Mouse (Mus musculus) heart, embryonic 10.5 days (tissue): ENCODE measurements around the gene Zfp654. TPM values are rescaled to one million over a fixed set of nuclear protein-coding genes. Genes with fewer than 3 reads are reported as not detected.
A peak's percentile ranks its signal among the peaks of the same experiment; 100 is the strongest.

Experiments used
- DNase-seq: peaks from one replicate; pipeline ENCODE4 v3.0.0-alpha.2; 2017; ENCODE audit warnings: low spot score
- H3K27ac ChIP-seq: fragments of 300-500 bp; sonication (generic); 2 replicates; pipeline ENCODE4 v1.5.1; 2016; ENCODE audit warnings: mild to moderate bottlenecking
- H3K27me3 ChIP-seq: fragments of 300-500 bp; sonication (generic); 2 replicates; pipeline ENCODE4 v1.6.1; 2016; ENCODE audit warnings: mild to moderate bottlenecking; ENCODE audit not compliant: poor library complexity, insufficient read depth, severe bottlenecking
- H3K36me3 ChIP-seq: fragments of 300-500 bp; sonication (generic); 2 replicates; pipeline ENCODE4 v1.6.1; 2016; ENCODE audit warnings: mild to moderate bottlenecking, moderate library complexity
- H3K4me1 ChIP-seq: fragments of 300-500 bp; sonication (generic); 2 replicates; pipeline ENCODE4 v1.6.1; 2016; ENCODE audit warnings: mild to moderate bottlenecking
- H3K4me3 ChIP-seq: fragments of 300-500 bp; sonication (generic); 2 replicates; pipeline ENCODE4 v1.5.1; 2016; ENCODE audit warnings: mild to moderate bottlenecking, moderate library complexity
- H3K9me3 ChIP-seq: fragments of 300-500 bp; sonication (generic); 2 replicates; pipeline ENCODE4 v1.6.1; 2016; ENCODE audit warnings: mild to moderate bottlenecking, moderate library complexity
- WGBS: fragments of 180-500 bp; shearing (Covaris S2); methylation state at CpG from one replicate; pipeline ENCODE4 v1.1.7; 2016; 5-methylcytosine and 5-hydroxymethylcytosine counted together
- polyA plus RNA-seq: library from polyadenylated mRNA; unstranded; fragments of >200 nt; fragmentation: Nextera tagmentation; extraction: Ambion mirVana; gene quantifications from 2 replicates; pipeline ENCODE4 v1.2.1, GENCODE M21; 2016

The Zfp654 gene
- 6.6 and 7.0 TPM in 2 replicates for polyA plus RNA-seq

- Histone ChIP-seq H3K4me1 (peaks cover 7% of the 10 kb centered on the region; the same call in 1 of the 2 replicates), H3K27ac (peak within 1 kb of the TSS; percentile 98), H3K36me3 (peaks cover 22% of the 10 kb centered on the region), H3K27me3 (no peaks in the 10 kb centered on the region), H3K4me3 (peak within 1 kb of the TSS; percentile 98), H3K9me3 (no peaks in the 10 kb centered on the region)
- peak; percentile 100 for DNase-seq
- under 1% methylated on average over 66 of the region's 85 CpGs for WGBS
Measured at GRCm38 (mm10) chr16:64851563-64852362, at the start of gene Zfp654, which contains the start of gene Cggbp1. Zfp654 (minus strand) TSS chr16:64851652. Cggbp1 (plus strand) TSS chr16:64851996.

- no peaks in the 10 kb centered on the region for H3K4me1 ChIP-seq
- H3K27ac ChIP-seq = no peak overlapping the region
- H3K9me3 ChIP-seq = no peaks in the 10 kb centered on the region
- 69% methylated on average over 2 of the region's 2 CpGs for WGBS
- H3K36me3 ChIP-seq = no peaks in the 10 kb centered on the region
- H3K4me3 ChIP-seq = no peak overlapping the region
- DNase-seq = no peak
- H3K27me3 ChIP-seq = no peaks in the 10 kb centered on the region
Measured at GRCm38 (mm10) chr16:64899084-64899483, 47.6 kb upstream of the Zfp654 start.

- H3K27ac ChIP-seq = no peak overlapping the region
- H3K9me3 ChIP-seq = no peaks in the 10 kb centered on the region
- WGBS = 87% methylated on average over 3 of the region's 3 CpGs
Measured at GRCm38 (mm10) chr16:64889496-64889895, 38.0 kb upstream of the Zfp654 start.

DNA sequence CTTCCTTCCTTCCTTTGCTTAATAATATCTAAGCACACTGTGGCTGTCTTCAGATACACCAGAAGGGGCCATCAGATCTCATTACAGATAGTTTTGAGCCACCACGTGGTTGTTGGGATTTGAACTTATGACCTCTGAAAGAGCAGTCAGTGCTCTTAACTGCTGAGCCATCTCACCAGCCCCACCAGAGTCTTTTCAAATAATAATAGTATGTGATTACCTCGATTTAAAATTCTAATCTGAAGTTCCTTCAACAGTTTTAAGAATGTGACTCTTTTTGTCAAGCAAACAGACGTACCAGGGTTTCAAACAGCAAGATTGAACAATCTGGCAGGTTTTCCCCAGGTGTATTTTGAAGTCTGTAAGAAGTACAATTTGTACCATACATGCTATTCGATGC lies 34.1 kb upstream of the Zfp654 start:
- Histone ChIP-seq H3K36me3 (no peaks in the 10 kb centered on the region), H3K4me3 (no peak overlapping the region), H3K4me1 (peaks cover 12% of the 10 kb centered on the region), H3K27ac (no peak overlapping the region), H3K27me3 (no peaks in the 10 kb centered on the region), H3K9me3 (no peaks in the 10 kb centered on the region)
- WGBS = 50% methylated on average over 4 of the region's 4 CpGs
- DNase-seq = no peak

More at GRCm38 (mm10) chr16:64889496-64889895, 38.0 kb upstream of the Zfp654 start:
- no peaks in the 10 kb centered on the region for H3K27me3 ChIP-seq
- no peak overlapping the region for H3K4me3 ChIP-seq
- H3K4me1 ChIP-seq = peaks cover 5% of the 10 kb centered on the region
- DNase-seq = no peak
- no peaks in the 10 kb centered on the region for H3K36me3 ChIP-seq

- H3K4me1 ChIP-seq = peaks cover 12% of the 10 kb centered on the region
- 23% methylated on average over 3 of the region's 3 CpGs for WGBS
- H3K36me3 ChIP-seq = no peaks in the 10 kb centered on the region
- DNase-seq = no peak
- no peaks in the 10 kb centered on the region for H3K9me3 ChIP-seq
- no peak overlapping the region for H3K27ac ChIP-seq
- H3K27me3 ChIP-seq = no peaks in the 10 kb centered on the region
- no peak overlapping the region for H3K4me3 ChIP-seq
Measured at GRCm38 (mm10) chr16:64885142-64885541, 33.7 kb upstream of the Zfp654 start.

GRCm38 (mm10) chr16:64884420-64884838 lies 33.0 kb upstream of the Zfp654 start:
- WGBS = 23% methylated on average over 3 of the region's 3 CpGs
- H3K4me3 ChIP-seq = no peak overlapping the region
- no peak for DNase-seq
- H3K27ac ChIP-seq = no peak overlapping the region
- no peaks in the 10 kb centered on the region for H3K36me3 ChIP-seq
- H3K4me1 ChIP-seq = peaks cover 12% of the 10 kb centered on the region
- no peaks in the 10 kb centered on the region for H3K9me3 ChIP-seq
- no peaks in the 10 kb centered on the region for H3K27me3 ChIP-seq

- Histone ChIP-seq H3K27ac (no peak overlapping the region), H3K9me3 (no peaks in the 10 kb centered on the region), H3K4me3 (no peak overlapping the region), H3K27me3 (no peaks in the 10 kb centered on the region), H3K4me1 (peaks cover 12% of the 10 kb centered on the region), H3K36me3 (no peaks in the 10 kb centered on the region)
- DNase-seq = no peak
- 31% methylated on average over 5 of the region's 5 CpGs for WGBS
Measured at GRCm38 (mm10) chr16:64883896-64884295, 32.4 kb upstream of the Zfp654 start.

GRCm38 (mm10) chr16:64881442-64881841 lies 30.0 kb upstream of the Zfp654 start:
- no peaks in the 10 kb centered on the region for H3K9me3 ChIP-seq
- H3K4me1 ChIP-seq = peaks cover 12% of the 10 kb centered on the region
- no peak overlapping the region for H3K4me3 ChIP-seq
- H3K27ac ChIP-seq = no peak overlapping the region
- no peaks in the 10 kb centered on the region for H3K36me3 ChIP-seq
- 80% methylated on average over 2 of the region's 2 CpGs for WGBS
- no peaks in the 10 kb centered on the region for H3K27me3 ChIP-seq
- no peak for DNase-seq

DNA sequence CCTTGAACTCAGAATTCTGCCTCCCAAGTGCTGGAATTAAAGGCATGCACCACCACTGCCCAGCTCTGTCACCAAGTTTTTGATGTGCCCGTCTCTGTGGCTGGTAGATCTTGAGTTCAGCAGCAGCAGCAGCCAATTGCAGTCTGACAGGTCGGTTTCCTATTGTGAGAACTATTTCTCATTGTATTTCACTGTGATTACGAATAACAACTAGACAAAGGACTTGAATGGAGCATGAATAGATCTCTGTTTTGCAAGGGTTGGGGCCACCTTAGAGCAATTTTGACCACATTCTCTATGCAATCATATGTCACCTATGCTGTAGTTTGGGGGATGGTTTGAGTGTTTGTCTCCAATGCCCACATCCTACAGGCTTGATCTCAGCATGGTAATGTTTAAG lies 29.5 kb upstream of the Zfp654 start:
- WGBS = 84% methylated on average over 3 of the region's 3 CpGs
- Histone ChIP-seq H3K4me3 (no peak overlapping the region), H3K9me3 (no peaks in the 10 kb centered on the region), H3K27ac (no peak overlapping the region), H3K27me3 (no peaks in the 10 kb centered on the region), H3K4me1 (peaks cover 12% of the 10 kb centered on the region), H3K36me3 (no peaks in the 10 kb centered on the region)
- DNase-seq = no peak

DNA sequence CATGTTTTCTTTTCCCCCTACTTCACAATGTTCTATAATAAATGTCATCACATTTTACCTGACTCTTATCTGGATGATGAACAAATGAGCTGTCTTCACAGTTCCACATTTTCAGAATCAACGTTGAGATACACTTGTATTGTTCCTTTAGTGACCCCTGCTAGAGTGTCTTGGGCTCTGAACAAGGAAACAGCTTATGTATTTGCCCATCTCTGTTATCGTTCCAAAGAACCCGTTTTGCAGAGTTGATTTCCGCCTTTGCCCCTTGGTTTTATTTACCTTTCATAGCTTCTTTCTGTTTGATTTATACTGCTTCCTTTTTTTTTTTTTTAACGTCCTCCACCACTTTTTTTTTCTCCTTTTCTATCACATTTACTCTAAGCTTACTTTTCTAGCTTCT lies 28.3 kb upstream of the Zfp654 start:
- no peaks in the 10 kb centered on the region for H3K27me3 ChIP-seq
- WGBS = 74% methylated on average over 5 of the region's 5 CpGs
- no peak overlapping the region for H3K4me3 ChIP-seq
- DNase-seq = no peak
- no peak overlapping the region for H3K27ac ChIP-seq
- H3K4me1 ChIP-seq = peaks cover 9% of the 10 kb centered on the region
- H3K9me3 ChIP-seq = no peaks in the 10 kb centered on the region
- no peaks in the 10 kb centered on the region for H3K36me3 ChIP-seq

GRCm38 (mm10) chr16:64878611-64879132 lies 27.2 kb upstream of the Zfp654 start:
- H3K36me3 ChIP-seq = no peaks in the 10 kb centered on the region
- no peaks in the 10 kb centered on the region for H3K4me1 ChIP-seq
- DNase-seq = no peak
- no peak overlapping the region for H3K27ac ChIP-seq
- 83% methylated on average over 3 of the region's 3 CpGs for WGBS
- H3K27me3 ChIP-seq = no peaks in the 10 kb centered on the region
- H3K4me3 ChIP-seq = no peak overlapping the region
- no peaks in the 10 kb centered on the region for H3K9me3 ChIP-seq

GRCm38 (mm10) chr16:64877314-64877713 lies 25.9 kb upstream of the Zfp654 start:
- WGBS = 88% methylated on average over 3 of the region's 3 CpGs
- H3K36me3 ChIP-seq = no peaks in the 10 kb centered on the region

GRCm38 (mm10) chr16:64876631-64877265 lies 25.3 kb upstream of the Zfp654 start:
- H3K9me3 ChIP-seq = no peaks in the 10 kb centered on the region
- H3K27ac ChIP-seq = no peak overlapping the region
- DNase-seq = no peak
- H3K27me3 ChIP-seq = no peaks in the 10 kb centered on the region
- no peaks in the 10 kb centered on the region for H3K4me1 ChIP-seq
- no peaks in the 10 kb centered on the region for H3K36me3 ChIP-seq
- WGBS = 69% methylated on average over 4 of the region's 4 CpGs
- no peak overlapping the region for H3K4me3 ChIP-seq

More at GRCm38 (mm10) chr16:64877314-64877713, 25.9 kb upstream of the Zfp654 start:
- no peaks in the 10 kb centered on the region for H3K4me1 ChIP-seq
- H3K27me3 ChIP-seq = no peaks in the 10 kb centered on the region
- no peaks in the 10 kb centered on the region for H3K9me3 ChIP-seq
- H3K4me3 ChIP-seq = no peak overlapping the region
- H3K27ac ChIP-seq = no peak overlapping the region
- no peak for DNase-seq
